Mouse (Mus musculus) kidney, adult 2 months (tissue): ENCODE measurements around the gene Pogz. TPM values are rescaled to one million over a fixed set of nuclear protein-coding genes. Genes with fewer than 3 reads are reported as not detected.
"Not testable (repeated sequence)": the region's sequence is repeated elsewhere in the genome, so short reads cannot be mapped to it uniquely, and the experiment has no call there.

Source experiments
- DNase-seq: peaks from one replicate; pipeline ENCODE4 v3.0.0; 2021
- H3K27ac ChIP-seq: fragments of 200-500 bp; 2 replicates; pipeline ENCODE4 v1.5.1; 2012; ENCODE audit warnings: low read depth, low read length, control low read depth, inconsistent platforms; ENCODE audit not compliant: insufficient read depth
- H3K27me3 ChIP-seq: fragments of 200-500 bp; replicated peaks from 2 replicates; pipeline ENCODE4 v1.6.1; 2012; ENCODE audit warnings: mild to moderate bottlenecking, moderate library complexity, low read length, inconsistent platforms; ENCODE audit not compliant: control insufficient read depth, insufficient read depth
- H3K36me3 ChIP-seq: fragments of 200-500 bp; 2 replicates; pipeline ENCODE4 v1.6.1; 2012; ENCODE audit warnings: mild to moderate bottlenecking, moderate library complexity, low read length, inconsistent platforms; ENCODE audit not compliant: control insufficient read depth, insufficient read depth
- H3K4me1 ChIP-seq: fragments of 200-500 bp; 2 replicates; pipeline ENCODE4 v1.6.1; 2011; ENCODE audit warnings: low read length; ENCODE audit not compliant: control insufficient read depth, insufficient read depth
- H3K4me3 ChIP-seq: fragments of 200-500 bp; 2 replicates; pipeline ENCODE4 v1.5.1; 2011; ENCODE audit warnings: mild to moderate bottlenecking, low read depth, low read length, control low read depth; ENCODE audit not compliant: insufficient read depth
- CTCF ChIP-seq: fragments of 200-500 bp; conservative IDR thresholded peaks from 2 replicates; pipeline ENCODE4 v1.5.1; 2011; ENCODE audit warnings: low read depth, mild to moderate bottlenecking, control low read depth, low read length, moderate library complexity, mixed read lengths; ENCODE audit not compliant: insufficient read depth, insufficient read length
- POLR2A ChIP-seq: fragments of 200-500 bp; IDR thresholded peaks from one replicate; pipeline ENCODE4 v1.6.1; 2011; ENCODE audit warnings: low read depth, low read length, control low read depth
- WGBS: fragments of 180-500 bp; shearing (Covaris S2); methylation state at CpG from one replicate; pipeline ENCODE4 v1.1.7; 2018; 5-methylcytosine and 5-hydroxymethylcytosine counted together
- polyA plus RNA-seq: library from polyadenylated mRNA; depleted of rRNA; stranded (reverse); fragments of >200 nt; gene quantifications from 2 replicates; pipeline ENCODE4 v1.2.3, GENCODE M21; 2012

Pogz gene
- polyA plus RNA-seq, 1 experiment, result 21.0 TPM

GRCm38 (mm10) chr3:94882579-94882978 is 45.2 kb downstream of the Pogz start:
- Histone ChIP-seq H3K4me3 (no peak overlapping the region), H3K27ac (no peak overlapping the region), H3K27me3 (no peaks in the 10 kb centered on the region), H3K36me3 (no peaks in the 10 kb centered on the region; the same call in 1 of the 2 replicates), H3K4me1 (peaks cover 6% of the 10 kb centered on the region; the same call in 1 of the 2 replicates)
- TF ChIP-seq POLR2A (no peak), CTCF (no peak)
- WGBS, result 84% methylated on average over 3 of the region's 3 CpGs
- DNase-seq, result no peak

- DNase-seq, result peak; percentile 93
- peaks cover 6% of the 10 kb centered on the region; the same call in 1 of the 2 replicates for H3K4me1 ChIP-seq
- peak within 1 kb of the TSS; percentile 87 for H3K27ac ChIP-seq
- no peaks in the 10 kb centered on the region; the same call in 1 of the 2 replicates for H3K36me3 ChIP-seq
- TF ChIP-seq POLR2A (peak; percentile 44), CTCF (no peak)
- peak within 1 kb of the TSS; percentile 72 for H3K4me3 ChIP-seq
- WGBS, result under 1% methylated on average over 61 of the region's 61 CpGs
- H3K27me3 ChIP-seq, result no peaks in the 10 kb centered on the region
These were observed 49.2 kb downstream of the Pogz start, which contains the start of gene Psmb4 for GRCm38 (mm10) chr3:94886316-94887224. Psmb4 (minus strand) TSS chr3:94886961.

- Histone ChIP-seq H3K27ac (no peak overlapping the region), H3K27me3 (no peaks in the 10 kb centered on the region), H3K4me3 (no peak overlapping the region), H3K36me3 (no peaks in the 10 kb centered on the region; the same call in 1 of the 2 replicates), H3K4me1 (peaks cover 6% of the 10 kb centered on the region; the same call in 1 of the 2 replicates)
- DNase-seq, result peak; percentile 79
- no peak for TF ChIP-seq POLR2A
- TF ChIP-seq CTCF, result peak; percentile 55
These were observed 51.2 kb downstream of the Pogz start for GRCm38 (mm10) chr3:94888595-94888994.

- Histone ChIP-seq H3K36me3 (no peaks in the 10 kb centered on the region), H3K4me3 (no peak overlapping the region), H3K27ac (no peak overlapping the region), H3K27me3 (no peaks in the 10 kb centered on the region), H3K4me1 (no peaks in the 10 kb centered on the region)
- 66% methylated on average over 3 of the region's 3 CpGs for WGBS
- DNase-seq, result no peak
- TF ChIP-seq CTCF (no peak), POLR2A (no peak)
These were observed 56.7 kb downstream of the Pogz start for GRCm38 (mm10) chr3:94894076-94894475.

GRCm38 (mm10) chr3:94902747-94903146 is 65.4 kb downstream of the Pogz start:
- TF ChIP-seq POLR2A, result no peak
- peak; percentile 58 for TF ChIP-seq CTCF
- WGBS, result 16% methylated on average over 7 of the region's 7 CpGs
- Histone ChIP-seq H3K4me3 (no peak overlapping the region), H3K27me3 (no peaks in the 10 kb centered on the region), H3K36me3 (no peaks in the 10 kb centered on the region), H3K4me1 (no peaks in the 10 kb centered on the region), H3K27ac (no peak overlapping the region)
- peak; percentile 75 for DNase-seq

- H3K4me1 ChIP-seq, H3K27ac ChIP-seq, H3K4me3 ChIP-seq, DNase-seq, H3K27me3 ChIP-seq, H3K36me3 ChIP-seq: not testable (repeated sequence)
- 68% methylated on average over 3 of the region's 3 CpGs for WGBS
These were observed 67.4 kb downstream of the Pogz start for GRCm38 (mm10) chr3:94904759-94905158.

GRCm38 (mm10) chr3:94906482-94906881 is 69.1 kb downstream of the Pogz start:
- TF ChIP-seq CTCF (no peak), POLR2A (no peak)
- DNase-seq, result no peak

More at GRCm38 (mm10) chr3:94906482-94906881, 69.1 kb downstream of the Pogz start:
- WGBS, result 58% methylated on average over 1 of the region's 1 CpGs
- no peaks in the 10 kb centered on the region for H3K27me3 ChIP-seq
- peaks cover 6% of the 10 kb centered on the region; the same call in 1 of the 2 replicates for H3K4me1 ChIP-seq
- H3K4me3 ChIP-seq, result no peak overlapping the region
- H3K36me3 ChIP-seq, result no peaks in the 10 kb centered on the region
- no peak overlapping the region for H3K27ac ChIP-seq
